Mouse (Mus musculus) T-helper 17 cell (primary cell): ENCODE data around the gene Atp2a3.

ENCODE experiments used
- in situ Hi-C, 2 experiments: fragments of 300-600 bp; cut with MboI, MseI; formaldehyde crosslinking; loops; 1 replicate in 1 of 2; 2 replicates in 1 of 2; pipeline ENCODE4 v1.15.1; 2025; ENCODE audit warnings: high pct_unique_total_duplicates in 2 of 2

Gene Atp2a3

DNA sequence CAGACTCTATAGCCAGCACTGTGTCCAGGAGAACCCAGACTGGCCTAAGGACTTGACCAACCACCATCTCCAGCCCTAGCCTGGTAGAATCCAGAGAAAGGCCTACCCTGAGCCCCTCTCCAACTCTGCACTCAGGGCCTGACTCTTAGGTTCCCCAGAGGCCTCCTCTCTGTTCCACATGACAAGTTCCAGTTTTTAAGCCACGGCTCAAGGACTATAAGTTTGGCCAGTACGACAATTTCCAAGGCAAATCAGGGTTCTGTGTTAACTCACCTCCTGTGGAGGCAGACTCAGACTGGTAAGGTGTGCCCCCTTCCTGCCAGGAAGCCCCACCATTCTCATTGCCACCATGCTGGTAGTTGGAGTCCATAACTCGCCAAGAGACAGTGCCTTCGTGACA lies 6.8 kb upstream of the Atp2a3 start:
- in situ Hi-C loops: no loop called here

DNA sequence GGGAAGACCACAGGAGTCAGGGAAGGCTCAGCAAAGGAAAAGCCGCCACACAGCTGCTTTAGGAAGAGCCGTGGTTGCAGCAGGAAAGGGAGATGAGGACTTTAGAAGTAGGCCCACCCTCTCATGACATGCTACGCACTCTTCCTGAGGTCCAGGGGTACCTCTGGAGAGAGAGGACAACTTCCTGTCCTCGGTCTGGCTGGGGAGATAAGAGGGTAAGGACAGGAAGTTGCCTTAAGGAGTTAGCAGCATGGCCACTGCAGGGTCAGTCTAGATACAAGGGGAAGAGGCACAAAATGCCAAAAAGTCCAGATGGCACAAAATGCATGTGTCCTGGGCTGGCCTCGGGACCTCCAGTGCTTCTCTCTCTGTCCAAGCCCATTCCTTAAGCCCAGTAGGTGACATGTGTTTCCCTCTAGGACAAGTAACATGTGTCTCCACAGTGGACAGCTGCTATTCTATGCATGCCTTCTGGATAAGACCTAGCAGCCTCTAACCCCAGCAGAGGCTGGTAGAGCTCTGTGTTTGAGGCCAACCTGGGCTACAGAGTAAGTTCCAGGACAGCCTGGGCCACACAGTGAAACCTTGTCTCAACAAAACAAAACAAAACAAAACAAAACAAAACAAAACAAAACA lies 5.5 kb upstream of the Atp2a3 start:
- in situ Hi-C loops: no loop called here

DNA sequence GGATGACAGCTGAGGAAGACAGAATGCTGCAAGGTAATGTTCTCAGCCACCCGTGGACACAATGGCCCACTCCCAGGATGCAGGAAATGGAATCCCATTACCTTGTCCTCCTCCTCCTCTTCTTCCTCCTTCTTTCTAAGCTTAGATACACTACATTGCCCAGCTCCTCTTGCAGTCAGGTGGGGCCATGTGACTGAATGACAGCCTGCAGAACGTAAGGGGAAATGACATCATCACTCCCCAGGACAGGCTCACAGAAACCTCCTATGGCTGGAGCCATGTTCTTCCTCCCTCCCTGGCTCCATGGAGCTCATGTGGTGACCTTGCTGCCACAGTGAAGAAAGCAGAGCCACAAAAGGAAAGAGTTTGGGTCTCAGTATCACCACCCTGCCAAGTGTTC lies 3.7 kb upstream of the Atp2a3 start:
- in situ Hi-C loops: no loop called here

DNA sequence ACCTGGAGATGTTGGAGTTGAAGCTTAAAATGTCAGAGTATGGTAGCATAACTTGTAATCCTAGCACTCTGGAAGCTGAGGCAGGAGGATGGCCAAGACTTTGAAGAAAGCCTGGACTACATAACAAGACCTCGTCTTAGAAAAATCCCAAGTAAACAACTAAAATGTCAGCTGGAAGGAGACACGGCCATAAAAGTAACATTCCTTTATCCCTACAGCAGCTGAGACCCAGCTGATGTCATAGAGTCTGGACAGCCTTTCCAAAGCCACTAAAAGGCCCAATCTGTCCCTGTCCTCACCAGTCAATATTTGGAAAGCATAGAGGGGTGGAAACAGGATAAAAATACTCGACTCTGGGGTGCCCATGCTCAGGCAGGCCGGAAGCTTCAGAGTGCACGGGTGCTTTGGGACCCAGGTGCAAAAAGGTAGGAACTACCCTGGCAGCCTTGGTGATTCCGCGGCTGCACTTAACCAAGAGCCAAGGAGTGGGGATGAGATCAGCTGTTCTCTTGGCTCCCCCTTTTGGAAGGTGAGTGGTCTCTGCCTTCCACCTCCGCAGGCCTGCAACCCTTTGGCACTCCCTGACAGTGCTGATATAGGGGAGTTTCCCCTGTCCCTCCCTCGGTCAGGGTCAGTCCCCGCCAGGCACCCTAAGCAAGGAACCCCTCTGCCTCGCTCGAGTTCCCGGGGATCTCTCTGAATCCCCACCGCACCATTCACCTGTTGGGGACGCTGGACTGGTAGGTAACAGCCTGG lies 867 bp upstream of the Atp2a3 start:
- in situ Hi-C loops: no loop called here

DNA sequence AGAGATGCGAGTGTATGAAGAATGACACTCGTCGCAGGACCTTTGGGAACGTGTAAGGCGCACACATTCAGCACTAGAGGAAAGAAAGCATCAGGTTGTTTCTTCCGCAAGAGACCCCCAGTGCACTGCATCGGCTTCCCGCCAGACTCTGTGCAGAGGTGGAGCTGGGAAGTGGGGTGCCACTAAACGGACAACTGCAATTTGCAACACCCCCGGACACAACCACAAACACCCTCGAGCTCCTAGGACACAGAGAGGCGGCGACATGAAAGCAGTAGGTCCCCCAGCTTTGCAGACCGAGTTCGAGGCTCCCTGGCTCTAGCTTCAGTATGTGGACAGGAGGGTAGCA lies 272 bp upstream of the Atp2a3 start:
- in situ Hi-C loops: no loop called here

DNA sequence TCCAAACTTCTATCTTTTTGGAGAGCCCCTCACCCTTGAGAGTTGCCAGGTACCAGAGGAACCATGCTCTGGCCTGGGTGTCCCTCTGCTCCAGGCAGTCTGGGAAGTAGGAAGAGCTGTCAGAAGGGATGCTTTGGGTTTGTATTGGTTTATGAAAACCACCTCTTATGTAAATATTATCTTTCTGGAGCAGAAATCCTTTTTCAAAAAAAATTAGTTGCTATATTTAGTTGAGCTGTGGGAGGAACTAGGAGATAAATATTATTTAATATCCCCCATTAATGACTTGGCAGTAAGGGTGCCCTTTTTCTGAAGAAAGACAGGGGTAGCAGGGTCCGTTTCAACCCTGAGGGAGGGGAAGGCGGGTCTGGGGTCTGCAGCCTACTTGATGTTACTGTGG lies 1.4 kb downstream of the Atp2a3 start:
- in situ Hi-C loops: no loop called here

DNA sequence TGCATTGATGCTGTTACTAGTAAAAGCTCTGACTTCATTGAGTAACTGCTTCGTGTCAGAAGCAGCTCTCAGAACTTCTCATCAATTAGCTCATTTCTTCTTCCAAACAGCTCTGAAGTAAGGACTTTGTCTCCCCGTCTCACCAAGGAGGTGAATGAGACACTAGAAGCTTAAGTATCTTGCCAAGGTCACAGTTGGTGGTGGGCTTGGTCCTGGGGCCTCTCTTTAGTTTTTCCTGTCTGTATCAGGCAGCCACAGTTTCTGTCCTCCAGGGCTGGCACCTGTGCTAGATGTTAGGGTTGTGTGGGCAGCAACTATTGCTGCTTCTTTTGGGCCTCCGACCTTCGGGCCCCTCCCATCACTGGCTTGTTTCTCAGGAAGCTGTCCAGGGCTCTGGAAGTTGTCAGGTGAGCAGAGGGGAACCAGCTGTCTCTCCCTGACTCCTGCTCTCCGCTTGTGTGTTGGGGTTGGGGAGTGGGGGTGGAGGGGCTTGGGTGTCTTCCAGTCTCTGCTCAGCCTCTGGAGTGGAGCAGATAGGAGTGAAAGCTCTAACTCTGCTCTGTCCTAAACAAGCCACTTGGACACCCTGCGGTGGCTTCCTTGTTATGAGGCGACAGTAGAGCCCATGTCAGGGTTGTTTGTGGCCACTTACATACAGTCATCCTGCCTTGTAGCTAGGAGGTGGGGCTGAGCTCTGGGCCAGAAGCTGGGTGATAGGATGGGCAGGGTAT lies 2.3 kb downstream of the Atp2a3 start:
- in situ Hi-C loops: no loop called here

DNA sequence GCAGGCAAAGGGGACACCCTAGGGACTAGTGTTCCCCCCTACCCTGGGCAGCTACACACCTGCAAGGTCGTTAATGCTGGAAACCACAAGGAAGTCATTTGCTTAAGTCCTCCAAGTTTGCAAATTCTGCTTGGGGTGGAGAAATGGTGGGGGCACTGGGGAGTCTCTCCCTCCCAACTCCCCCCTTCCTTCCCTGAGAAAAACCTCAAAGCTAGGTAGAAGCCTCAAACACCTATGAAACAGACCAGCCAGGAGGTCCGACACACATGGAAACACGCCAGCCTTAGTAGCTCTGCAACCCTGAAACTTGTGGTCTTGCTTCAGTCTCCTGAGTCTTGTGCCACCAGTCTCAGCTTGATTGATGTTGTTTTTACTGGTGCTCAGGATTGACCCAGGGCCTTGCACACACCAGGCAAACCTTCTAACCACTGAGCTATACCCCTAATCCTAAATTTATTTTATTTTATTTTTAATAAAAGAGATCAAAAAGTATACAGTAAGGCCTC lies 2.9 kb downstream of the Atp2a3 start:
- in situ Hi-C loops: no loop called here

DNA sequence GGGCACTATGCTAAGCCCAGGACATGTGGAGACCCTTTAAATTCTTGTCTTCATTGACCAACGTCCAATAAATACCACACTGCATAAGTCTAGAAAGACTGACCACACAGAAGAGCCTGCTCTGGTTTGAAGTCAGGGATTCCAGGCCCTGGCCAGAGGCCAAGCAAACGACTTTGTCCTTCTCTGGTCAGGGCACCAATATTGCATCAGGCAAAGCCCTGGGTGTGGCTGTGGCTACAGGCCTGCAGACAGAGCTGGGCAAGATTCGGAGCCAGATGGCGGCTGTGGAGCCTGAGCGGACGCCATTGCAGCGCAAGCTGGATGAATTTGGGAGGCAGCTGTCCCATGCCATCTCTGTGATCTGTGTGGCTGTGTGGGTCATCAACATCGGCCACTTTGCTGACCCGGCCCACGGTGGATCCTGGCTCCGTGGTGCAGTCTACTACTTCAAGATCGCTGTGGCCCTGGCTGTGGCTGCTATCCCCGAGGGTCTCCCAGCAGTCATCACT lies 14.1 kb downstream of the Atp2a3 start:
- in situ Hi-C loops: no loop called here

DNA sequence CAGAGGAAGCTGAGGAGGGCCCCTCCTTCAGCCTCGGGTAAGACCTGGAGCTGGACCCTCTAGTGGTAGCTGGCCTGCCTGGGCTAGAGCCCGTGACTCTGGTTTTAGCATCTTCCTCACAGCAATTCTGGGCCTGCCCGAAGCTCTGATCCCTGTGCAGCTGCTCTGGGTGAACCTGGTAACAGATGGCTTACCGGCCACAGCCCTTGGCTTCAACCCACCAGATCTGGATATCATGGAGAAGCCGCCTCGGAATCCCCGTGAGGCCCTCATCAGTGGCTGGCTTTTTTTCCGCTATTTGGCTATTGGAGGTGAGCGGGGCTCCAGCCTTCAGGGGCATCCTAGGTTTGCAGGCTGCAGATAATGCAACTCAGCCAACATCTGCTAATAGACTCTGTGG lies 21.5 kb downstream of the Atp2a3 start:
- in situ Hi-C loops: loop anchor here in 1 of 2 experiments (5.0 kb wide), 1 partner anchor 60 kb away; no protein-coding TSS in a partner anchor

DNA sequence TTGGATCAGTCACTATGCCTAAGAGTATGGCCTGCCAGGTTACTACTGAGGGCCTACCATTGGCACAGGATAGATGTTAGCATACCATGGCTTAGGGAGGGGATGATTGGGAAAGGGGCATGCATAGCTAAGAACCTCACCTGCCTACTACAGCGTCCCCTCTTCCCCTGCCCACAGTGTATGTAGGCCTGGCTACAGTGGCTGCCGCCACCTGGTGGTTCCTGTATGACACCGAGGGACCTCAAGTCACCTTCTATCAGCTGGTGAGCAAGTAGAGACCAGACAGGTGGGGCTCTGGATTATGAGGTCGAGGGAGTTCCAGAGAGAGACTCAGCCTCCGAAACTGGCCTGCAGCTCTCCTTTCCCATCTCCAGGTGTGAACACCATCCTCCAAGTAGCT lies 22.3 kb downstream of the Atp2a3 start:
- in situ Hi-C loops: loop anchor here in 1 of 2 experiments (5.0 kb wide), 1 partner anchor 61 kb away; no protein-coding TSS in a partner anchor

DNA sequence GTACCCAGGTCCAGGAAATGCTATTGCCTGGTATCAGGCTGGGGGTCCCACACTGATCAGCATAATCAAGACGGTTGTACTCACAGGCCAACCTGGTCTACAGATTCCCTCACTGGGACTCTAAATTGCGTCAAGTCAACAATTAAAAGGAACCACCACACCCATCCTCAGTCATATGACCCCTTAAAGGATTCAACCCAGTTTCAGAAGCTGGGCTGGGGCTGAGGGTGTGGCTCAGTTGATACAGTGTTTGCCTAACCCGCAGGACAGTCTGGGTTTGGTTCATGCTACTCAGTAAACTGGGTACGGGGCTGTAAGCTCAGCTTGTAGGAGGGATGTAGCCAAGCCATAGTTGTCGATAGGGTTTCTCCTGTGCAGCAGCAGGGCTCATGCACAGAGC lies 25.8 kb downstream of the Atp2a3 start:
- in situ Hi-C loops: no loop called here

DNA sequence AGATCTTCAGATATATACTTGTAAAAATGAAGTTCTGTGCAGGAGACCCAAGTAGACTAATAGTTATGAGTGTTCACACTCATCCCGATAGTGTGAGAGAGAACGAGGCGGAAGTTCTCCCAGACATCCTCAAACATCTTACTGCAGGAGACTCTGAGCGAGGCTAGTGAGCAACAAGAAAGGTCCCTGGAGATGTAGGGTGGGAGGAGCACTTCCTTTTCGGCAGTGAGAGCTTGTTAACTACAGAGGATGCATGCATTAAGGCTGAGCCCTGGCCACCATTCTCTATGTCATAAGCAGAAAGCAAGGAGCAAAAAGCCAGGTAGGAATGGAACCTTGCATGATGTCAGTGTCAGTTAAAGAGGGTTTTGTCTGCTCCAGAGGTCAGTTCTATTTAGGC lies 26.3 kb downstream of the Atp2a3 start:
- in situ Hi-C loops: no loop called here

DNA sequence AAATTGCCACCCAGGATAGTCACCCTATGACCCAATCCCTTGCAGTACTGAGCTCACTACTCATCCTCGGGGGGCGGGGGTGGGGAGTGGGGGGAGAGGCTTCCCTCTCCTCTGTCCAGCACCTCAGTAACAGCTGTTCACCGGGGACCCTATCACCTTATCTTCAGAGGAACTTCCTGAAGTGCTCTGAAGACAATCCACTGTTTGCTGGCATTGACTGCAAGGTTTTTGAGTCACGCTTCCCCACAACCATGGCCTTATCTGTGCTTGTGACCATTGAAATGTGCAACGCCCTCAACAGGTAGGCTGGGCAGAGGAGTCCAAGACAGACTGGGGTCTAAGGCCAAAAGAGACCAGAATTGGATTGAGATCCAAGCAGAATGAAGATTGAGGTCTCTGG lies 26.8 kb downstream of the Atp2a3 start:
- in situ Hi-C loops: no loop called here

DNA sequence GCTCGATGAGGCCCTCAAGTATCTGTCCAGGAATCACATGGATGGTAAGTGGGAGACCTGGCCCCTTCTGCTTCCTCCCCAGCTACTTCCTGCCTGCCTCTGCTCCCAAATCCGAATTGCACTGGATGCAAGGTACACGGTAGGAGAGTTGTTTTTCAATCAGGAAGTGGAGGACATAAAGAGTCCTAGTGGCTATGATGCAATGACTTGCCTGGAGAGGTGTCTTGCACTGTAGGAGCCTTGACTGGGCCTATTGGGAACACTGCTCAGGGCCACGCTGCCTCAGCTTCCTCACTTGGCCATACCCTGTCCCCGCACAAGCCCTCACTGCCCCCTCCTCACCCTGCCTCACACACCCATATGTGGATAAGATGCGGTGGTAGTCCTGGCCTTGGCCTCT lies 28.1 kb downstream of the Atp2a3 start:
- in situ Hi-C loops: no loop called here

DNA sequence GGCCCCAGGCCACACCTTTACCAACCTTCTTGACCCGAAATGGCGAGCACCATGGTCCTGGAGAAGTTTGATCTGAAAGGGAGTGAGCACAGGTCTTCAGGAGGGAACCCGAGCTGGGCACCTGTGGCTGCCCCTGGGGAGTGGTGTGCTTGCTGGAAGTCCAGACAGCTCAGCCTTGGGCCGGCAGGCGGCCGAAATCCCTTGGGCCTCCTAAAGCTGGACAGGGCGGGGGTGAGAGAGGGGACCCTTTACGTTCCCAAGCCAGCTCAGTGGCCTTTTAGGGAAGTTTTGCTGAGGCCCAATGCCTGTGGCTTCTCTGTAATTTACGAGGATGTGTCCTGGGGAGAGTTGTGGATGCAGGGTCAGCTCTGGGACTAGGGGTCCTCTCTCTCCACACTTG lies 29.7 kb downstream of the Atp2a3 start:
- in situ Hi-C loops: no loop called here

DNA sequence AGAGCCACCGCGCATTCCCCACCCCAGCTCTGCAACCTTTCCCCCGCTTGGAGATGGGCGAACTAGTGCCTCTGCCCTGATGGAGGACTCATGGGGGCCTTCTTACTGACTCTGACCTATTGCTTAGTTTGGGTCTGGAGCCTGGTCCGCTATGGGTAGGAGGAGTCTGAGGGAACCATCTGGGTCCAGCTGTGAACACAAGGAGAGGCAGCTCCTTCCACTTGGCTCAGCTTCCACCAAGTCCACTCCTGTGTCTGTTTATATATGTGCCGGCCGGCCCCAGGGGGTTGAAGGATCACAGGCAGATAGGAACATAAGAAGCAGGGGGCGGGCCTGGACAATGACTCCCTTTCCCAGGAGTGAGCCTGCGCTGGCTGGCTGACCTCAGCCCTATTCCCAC lies 31.0 kb downstream of the Atp2a3 start:
- in situ Hi-C loops: no loop called here

DNA sequence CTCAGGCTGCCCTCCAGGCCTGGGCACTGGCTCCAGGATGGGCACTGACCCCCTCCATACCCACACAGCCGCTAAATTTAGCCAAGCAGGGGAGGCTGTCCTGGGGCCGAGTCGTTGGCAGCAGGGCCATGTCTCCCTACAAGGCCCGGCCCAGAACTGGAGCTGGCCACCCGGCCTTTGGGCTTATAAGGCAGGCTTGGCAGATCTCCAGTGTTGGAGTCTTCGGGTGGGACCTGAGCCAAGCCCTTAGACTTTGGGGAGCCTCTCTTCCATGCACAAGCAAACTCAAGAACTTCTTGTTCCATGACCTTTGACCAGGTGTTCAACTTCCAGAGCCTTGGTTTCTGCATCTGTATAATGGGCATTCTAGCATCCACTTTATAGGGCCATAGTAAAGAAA lies 35.4 kb downstream of the Atp2a3 start:
- in situ Hi-C loops: no loop called here

DNA sequence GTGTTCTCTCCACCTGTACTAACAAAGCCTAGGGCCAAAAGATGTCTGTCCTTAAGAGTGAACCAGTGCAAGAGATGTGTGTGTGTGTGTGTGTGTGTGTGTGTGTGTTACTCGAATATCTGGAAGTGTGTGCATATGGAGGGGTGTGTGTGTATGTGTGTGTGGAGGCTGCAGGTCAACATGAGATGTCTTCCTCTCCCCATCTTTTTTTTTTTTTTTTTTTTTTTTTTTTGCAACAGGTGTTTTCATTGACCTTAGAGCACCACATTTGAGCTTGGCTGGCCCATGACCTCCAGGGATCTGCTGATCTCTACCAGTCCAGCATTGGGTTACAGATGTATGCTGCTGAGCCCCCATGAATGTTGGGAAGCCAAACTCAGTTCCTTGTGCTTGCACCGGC lies 35.8 kb downstream of the Atp2a3 start:
- in situ Hi-C loops: no loop called here

DNA sequence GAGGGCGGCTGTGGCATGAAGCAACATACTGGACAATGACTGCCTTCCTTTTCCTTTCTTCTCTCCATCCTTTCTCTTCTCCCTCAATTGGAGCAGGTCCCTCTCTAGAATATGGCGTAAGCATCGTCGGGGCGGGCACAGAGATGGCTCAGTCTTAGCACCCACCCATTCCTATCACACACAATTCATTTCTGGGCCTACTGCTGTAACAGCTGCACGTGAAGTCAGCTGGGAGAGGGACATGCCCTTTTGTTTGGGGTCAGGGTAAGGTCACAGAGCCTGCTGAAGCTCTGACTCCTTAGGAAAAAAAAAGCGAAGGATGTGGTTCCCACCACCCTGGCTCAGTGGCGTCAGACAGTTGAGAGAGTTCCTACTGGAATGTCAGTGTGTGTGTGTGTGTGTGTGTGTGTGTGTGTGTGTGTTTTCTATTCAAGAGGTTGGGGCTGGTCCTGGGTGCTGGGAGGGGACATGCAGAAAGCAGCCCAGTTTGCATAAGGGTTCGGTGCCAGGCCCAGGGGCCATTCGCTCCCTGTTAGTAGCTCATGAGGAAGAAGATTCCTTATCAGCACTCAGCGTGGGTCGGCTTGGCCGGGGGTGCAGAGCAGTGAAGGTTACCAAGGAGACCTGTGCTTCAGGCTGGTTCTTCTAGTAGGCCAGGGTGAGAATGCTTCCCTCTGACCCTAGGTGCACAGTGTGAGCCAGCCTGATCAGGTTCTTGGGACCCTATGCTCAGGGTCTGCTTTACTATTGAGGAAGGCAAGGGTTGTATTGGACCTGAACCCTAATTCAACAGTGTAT lies 36.8 kb downstream of the Atp2a3 start:
- in situ Hi-C loops: no loop called here

DNA sequence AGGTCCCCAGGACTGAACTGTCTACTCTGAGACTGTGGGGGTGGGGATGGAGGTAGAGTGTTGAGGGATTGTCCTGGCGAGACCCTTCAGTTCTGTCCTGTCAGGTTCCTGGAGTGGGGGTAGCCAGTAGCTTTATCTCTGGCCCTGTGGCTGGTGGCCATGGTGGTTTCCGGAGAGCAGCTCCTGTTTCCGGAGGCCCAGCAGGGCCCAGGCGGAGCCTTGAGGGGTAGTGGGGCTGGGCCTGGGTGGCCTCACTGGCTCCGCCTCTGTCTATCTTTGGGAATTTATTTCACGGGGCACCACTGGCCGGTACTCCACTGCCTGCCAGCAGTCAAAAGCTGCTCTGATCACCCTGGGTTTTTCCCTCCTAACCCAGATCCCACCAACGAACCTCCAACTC lies 37.8 kb downstream of the Atp2a3 start, which contains the start of gene P2rx1:
TSS of gene P2rx1 (plus strand) at position 333 of the 400 bp plus-strand sequence.
- in situ Hi-C loops: no loop called here
